Mouse (Mus musculus) adipocyte (in vitro differentiated cells): Measurements from ENCODE around the gene Adcy6.
A peak's percentile ranks its signal among the peaks of the same experiment; 100 is the strongest.

Source experiments
- DNase-seq: peaks from one replicate; pipeline ENCODE4 v3.0.0-alpha.2; 2016; ENCODE audit warnings: low spot score

Gene Adcy6

DNA sequence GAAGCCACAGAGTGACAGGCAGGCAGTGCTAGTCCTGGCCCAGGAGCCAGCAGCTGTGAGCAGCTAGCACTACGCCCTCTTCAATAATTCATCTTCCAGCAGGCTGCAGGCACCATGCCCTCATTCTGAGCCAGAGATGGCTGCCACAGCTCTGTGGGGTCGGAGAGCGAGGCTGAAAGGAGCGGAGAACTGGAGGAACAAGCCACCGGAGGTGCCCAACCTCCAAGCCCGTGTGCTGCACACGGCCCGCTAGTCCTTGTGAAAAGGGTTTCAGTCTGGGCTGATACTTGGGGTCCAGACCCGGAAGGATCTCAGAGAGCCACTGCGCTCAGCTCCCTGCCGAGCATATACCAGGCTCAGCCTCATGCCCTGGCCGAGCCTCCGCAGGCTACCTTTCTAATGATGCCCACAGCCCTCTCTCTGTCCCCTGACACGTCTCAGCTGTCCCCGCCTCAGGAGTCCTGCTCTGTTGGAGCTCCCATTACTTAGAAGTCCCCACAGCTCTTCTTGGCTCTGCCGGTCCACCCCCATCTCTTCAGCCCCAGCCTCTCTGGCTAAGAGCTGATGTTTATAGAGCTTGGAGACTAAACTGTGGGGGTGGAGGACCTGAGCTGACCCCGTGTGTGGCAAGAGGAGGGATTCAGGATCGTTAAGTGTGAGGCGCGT, 18.8 kb upstream of the Adcy6 start:
- no peak for DNase-seq

DNA sequence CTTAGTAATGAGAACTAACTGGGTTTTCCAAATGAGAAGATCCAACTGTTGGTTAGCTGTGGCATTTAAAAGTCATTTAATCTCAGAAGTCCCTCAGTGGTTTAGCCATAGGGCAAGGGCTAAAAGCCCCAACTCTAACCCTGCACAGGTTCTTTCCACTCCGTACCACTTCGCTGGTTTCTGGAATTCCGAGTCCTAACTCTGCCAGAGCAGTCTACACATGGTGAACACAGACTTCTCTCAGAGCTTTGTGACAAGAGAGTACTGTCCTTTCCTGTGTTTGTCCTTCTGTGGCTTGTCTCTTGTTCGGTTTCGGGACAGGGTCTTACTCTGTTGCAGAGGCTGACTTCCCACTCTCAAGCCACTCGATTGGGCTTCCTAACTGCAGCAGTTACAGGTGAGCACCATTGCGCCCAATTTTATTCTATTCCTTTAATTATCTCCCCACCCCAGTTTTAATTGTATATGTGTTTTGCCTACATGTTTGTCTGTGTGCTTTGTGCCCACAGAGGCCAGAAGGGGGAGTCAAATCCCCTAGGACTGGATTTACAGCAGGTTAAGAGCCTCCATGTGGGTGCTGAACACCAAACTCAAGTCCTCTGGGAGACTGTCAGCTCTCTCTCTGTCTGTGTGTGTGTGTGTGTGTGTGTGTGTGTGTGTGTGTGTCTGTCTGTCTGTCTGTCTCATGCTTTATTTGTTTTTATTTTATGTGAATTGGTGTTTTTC, 16.8 kb upstream of the Adcy6 start:
- DNase-seq, result no peak

DNA sequence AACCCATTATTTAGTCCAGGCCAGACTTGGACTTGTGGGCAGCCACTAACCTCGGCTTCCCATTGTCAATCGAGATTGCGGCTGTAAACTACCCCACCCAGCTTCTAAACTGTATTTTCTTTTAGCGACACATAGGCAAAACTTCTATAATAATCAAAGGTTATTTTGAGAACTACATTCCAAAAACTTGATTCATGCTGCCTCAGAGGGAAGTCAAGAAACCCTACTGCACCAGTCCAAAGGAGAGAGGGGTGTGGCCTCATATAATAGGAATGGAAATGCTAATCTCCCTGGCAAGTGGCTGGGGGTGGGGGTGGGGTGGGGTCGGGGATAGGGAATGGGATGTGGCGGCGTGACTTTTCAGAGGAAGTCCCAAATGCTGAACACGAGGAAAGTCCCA, 16.2 kb upstream of the Adcy6 start:
- no peak for DNase-seq

DNA sequence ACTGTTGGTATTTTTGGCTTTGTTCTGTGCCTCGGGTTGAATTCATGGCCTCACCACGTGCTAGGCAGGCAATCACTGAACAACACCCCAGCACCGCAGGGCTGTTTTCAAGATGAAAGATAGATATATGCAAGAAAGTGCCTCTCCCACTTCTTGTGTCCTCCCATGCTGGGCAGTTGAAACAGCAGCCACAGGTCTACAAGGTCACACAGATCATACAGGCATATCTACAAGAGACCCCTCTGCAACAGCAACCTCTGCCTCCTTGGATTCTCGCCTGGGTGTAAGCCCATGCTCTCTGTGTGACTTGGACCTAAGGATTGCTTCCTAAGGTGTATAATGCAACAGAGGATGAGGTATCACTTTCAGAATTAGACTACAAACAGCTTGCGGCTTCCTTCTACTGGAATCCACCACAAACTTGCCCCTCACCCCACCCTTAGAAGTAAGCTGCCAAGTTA, 13.5 kb upstream of the Adcy6 start:
- no peak for DNase-seq

GRCm38 (mm10) chr15:98622721-98623120, 12.8 kb upstream of the Adcy6 start:
- DNase-seq, result no peak

- peak; percentile 59 for DNase-seq
These were observed 12.3 kb upstream of the Adcy6 start for GRCm38 (mm10) chr15:98622199-98622598.

GRCm38 (mm10) chr15:98617176-98617537, 7.3 kb upstream of the Adcy6 start:
- peak; percentile 92 for DNase-seq

- DNase-seq, result no peak
These were observed 6.7 kb upstream of the Adcy6 start for GRCm38 (mm10) chr15:98616362-98617175.

DNA sequence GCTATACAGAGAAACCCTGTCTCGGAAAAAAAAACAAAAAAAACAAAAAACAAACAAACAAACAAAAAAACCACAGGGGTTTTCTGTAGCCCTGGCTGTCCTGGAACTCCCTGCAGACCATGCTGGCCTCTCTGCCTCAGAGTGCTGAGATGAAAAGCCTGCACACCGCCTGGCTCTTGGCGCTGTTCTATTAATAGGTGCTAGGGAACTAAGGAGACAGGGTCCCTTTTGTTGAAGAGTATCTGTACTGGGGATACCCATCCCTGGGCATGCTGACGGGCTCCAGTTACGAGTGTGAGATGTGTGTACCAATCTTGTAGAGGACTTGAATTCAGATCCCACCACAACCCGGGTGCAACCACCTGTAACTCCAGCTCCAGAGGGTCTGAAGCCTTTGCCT, 5.9 kb upstream of the Adcy6 start:
- no peak for DNase-seq

- DNase-seq, result no peak
These were observed 5.1 kb upstream of the Adcy6 start for GRCm38 (mm10) chr15:98614971-98615370.

DNA sequence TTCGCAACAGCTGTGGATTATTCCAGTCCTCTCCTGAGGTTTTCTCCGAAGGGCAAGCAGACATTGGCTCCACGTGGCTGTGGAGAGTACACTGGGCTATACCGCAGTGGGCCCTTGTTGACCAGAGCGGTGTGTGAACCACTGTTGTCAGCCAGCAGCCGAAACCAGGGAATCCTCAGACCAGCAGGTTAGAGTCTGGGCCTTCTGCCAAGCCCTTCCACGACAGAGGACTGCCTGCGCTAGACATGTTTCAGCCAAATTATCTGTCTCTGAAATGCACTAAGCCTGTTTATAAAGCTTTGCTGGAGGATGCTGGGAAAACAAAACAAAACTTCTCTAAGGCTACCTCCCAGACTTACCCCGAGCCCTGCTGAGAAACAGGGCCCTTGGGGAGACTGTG, 4.7 kb upstream of the Adcy6 start:
- DNase-seq, result no peak

GRCm38 (mm10) chr15:98612229-98612628, 2.4 kb upstream of the Adcy6 start:
- DNase-seq, result no peak

DNA sequence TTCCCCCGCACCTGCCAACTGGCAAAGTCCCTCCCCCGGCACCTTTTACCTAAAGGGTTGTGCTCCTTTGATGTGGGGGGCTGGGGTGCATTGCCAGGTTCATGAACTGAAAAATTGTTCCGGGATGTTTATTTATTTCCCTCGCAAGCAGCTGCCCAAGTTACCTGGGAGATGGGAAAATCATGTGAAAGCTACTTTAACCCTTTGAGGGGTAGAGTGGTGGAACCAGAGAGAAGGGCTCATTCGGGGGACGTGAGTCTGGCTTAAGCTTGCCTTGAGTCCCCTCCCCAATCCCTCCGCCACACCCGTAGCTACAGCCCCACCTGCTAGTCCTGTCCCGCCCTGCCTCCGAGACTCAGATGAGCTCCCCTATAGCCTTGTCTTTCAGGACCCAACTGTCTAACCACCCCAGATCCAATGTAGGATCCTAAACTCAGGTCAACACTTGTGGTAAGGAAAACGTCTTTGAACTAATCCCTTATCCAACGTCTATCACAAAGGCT, 306 bp upstream of the Adcy6 start:
- DNase-seq, result no peak

GRCm38 (mm10) chr15:98608784-98609250, 1.1 kb downstream of the Adcy6 start:
- DNase-seq, result no peak

DNA sequence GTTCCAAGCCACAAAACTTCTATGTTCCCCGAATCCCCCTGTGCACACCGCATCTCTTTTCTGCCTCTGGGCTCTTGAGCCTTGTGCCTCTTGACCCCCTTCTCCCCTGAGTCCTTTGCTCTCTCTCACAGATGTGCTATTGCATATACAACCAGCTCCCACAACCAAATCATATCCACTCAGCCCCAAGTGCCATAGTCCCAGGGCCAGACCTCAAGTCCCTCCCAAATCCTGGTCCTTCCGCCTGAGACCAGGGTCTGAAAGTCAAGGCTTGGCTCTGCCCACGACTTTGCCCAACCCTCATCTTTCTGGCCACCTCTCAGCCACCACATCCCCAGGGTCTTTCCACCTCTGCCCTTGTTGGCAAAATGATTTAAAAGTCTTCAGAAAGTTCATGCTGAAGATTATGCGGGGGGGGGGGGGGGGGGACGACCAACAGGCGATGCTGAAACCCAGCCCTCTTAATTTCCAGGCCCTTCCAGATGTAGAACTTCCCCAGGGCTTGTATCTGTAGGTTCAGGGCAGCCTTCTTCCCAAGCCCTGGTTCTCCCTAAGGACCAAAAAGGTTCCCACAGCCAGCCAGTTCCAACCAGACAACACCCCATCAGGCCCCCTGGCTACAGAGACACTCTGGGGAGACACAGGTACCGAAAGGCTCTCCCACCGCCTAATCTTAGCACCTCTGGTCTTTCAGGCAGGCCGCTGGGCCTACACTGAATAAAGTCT, 1.7 kb downstream of the Adcy6 start:
- DNase-seq, result peak; percentile 80

DNA sequence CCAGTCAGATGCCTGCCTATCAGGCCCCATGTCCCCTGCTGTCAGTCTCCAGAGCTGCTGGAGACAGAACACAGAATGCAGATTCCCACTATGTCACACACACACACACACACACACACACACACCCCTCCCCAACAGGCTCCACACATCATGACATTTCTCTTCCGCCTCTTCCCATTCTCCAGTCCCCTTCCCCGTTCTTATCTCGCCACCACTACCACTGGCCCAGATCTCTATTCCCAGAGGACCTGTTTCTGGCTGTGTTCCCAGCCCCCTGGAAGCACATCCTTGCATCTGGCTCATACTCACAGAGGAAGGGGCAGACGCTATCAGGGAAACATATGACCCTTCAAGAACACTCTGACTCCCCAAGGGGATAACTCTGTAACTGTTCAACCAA, 2.3 kb downstream of the Adcy6 start:
- peak; percentile 74 for DNase-seq

DNA sequence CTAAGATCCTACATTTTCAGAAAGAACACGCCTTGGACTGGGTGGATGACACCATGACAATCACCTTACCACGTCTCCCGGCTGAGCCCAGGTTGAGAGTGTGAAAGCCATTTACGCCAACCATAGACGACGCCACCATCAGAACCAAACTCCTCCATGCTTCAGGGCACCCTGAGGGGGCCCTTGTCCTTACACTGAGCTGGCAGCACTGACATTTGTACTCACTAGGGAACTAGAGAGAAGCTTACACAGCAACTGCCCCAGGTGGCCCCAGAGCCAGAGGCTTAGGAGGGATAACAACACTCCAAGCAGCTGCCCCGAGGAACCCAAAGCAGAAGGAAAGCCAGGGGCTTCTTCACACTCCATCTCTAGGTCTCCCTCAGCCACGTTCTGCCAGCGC, 3.1 kb downstream of the Adcy6 start:
- no peak for DNase-seq

- no peak for DNase-seq
These were observed 3.8 kb downstream of the Adcy6 start for GRCm38 (mm10) chr15:98606051-98606536.

DNA sequence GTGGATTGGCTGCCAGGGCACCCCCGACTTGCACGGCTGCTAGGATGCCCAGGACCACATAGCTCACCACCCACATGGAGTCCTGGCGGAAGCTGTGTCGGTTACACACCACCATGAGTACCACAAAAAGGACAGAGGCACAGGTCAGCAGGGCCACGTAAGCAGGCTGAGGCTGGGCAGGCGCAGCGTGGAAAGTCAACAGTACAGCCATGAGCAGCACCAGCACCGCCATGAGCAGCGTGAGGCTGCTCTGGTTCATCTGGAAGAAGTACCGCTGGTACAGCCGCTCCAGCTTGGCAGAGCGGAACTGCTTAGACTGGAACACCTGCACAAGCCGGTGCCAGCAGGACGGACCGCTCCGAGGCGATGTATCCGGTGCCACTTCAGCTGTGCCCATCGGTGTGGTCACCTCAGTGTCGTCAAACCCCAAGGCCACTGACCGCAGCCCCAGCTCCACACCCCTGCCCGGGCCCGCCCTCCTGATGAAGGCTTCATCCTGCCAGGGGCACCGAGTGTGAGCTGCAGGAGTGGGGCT, 5.8 kb downstream of the Adcy6 start:
- no peak for DNase-seq

- peak; percentile 43 for DNase-seq
These were observed 6.9 kb downstream of the Adcy6 start for GRCm38 (mm10) chr15:98602921-98603458.

DNA sequence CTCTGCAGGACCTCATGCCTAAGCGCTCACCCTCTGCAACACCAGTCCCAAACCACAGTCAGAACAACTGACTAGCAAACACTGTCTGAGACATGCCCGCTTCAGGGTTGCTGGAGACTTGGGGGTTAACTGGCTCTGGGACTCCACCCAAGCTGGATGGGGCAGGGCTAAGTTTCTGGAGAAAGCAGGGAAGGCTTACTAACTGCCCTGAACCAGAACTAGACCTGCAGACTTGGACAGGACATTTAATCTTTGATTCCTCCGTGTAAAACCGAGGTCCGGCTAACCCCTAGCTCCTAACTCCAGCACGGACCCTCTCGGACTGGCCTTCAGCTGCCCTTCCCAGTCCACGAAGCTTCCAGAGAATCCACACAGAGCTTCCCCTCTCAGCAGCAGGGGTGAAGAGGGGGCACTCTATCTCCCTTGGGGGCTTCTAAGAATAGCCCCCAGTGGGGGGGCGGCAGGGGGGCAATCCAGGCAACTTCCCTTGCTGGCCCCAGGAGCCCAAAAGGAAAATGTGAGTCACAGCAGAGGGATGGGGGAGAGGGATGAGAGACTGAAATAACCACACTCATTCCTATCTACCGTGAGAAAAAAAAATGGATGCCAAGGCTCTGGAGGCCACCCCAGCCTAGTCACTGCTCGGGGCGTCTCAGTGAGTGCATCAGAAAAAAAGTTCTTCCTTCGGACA, 7.5 kb downstream of the Adcy6 start:
- peak; percentile 86 for DNase-seq
